Mouse (Mus musculus): ENCODE measurements around the gene Jund.

DNA sequence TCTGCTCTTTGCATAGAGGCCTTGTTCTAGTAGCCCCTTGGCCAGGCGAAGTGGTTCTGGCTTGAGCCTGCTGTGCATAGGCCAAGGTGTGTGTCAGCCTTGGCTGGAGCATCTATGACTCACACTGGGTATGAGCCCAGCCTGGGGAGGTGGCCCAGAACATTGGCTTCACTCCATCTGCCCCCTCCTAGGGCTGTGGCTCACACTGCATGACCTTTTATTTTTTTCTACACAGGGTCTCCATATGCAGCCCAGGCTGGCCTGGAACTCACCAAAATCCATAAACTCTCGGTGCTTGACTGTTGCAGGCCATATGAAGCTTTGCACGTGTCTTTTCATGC is 4.1 kb downstream of the Jund start:
- TF ChIP-seq CTCF (IDR thresholded peaks at IDR 0.05; ENCODE audit: low read depth) (no peak), EP300 (IDR thresholded peaks at IDR 0.05; ENCODE audit: low read depth) (no peak)
